Mouse (Mus musculus): ENCODE data around the gene Snx29. TPM values are rescaled to one million over a fixed set of nuclear protein-coding genes. Genes with fewer than 3 reads are reported as not detected.
"Not testable (repeated sequence)": the region's sequence is repeated elsewhere in the genome, so short reads cannot be mapped to it uniquely, and the experiment has no call there.

Gene Snx29
- total and polyA plus RNA-seq, 2 experiments from 2014 or later: 7.0 to 22.8 TPM

GRCm38 (mm10) chr16:11359173-11359572, 36.5 kb downstream of the Snx29 start:
- H3K27me3 ChIP-seq (ENCODE audit: insufficient read depth, low read length): no peaks in the 10 kb centered on the region
- H3K27ac ChIP-seq (ENCODE audit: low read depth, low read length): no peak overlapping the region
- TF ChIP-seq CTCF (IDR thresholded peaks at IDR 0.05): no peak

GRCm38 (mm10) chr16:11359919-11360318, 37.2 kb downstream of the Snx29 start:
- WGBS: 22% methylated on average over 10 of the region's 10 CpGs
- no peaks in the 10 kb centered on the region for H3K9me3 ChIP-seq (ENCODE audit: low read length)
- H3K4me1 ChIP-seq (ENCODE audit: insufficient read depth, low read length): no peaks in the 10 kb centered on the region
- no peak overlapping the region for H3K4me3 ChIP-seq (ENCODE audit: low read depth, low read length)
- H3K27ac ChIP-seq (ENCODE audit: low read depth, low read length): no peak overlapping the region
- H3K9ac ChIP-seq (replicated peaks; ENCODE audit: low read length, poor library complexity, severe bottlenecking): no peak overlapping the region
- TF ChIP-seq CTCF (IDR thresholded peaks at IDR 0.05): no peak
- ATAC-seq (ENCODE audit: low FRiP score) (no peak), DNase-seq (ENCODE audit: low spot score) (no peak)
- H3K4me2 ChIP-seq (ENCODE audit: low read depth, low read length, poor library complexity, severe bottlenecking): no peak overlapping the region
- H3K36me3 ChIP-seq (ENCODE audit: insufficient read depth, low read length): peaks cover 5% of the 10 kb centered on the region; the same call in 1 of the 2 replicates
- H3K27me3 ChIP-seq (ENCODE audit: insufficient read depth, low read length): no peaks in the 10 kb centered on the region

More at GRCm38 (mm10) chr16:11359173-11359572, 36.5 kb downstream of the Snx29 start:
- DNase-seq (ENCODE audit: low spot score): no peak
- Histone ChIP-seq H3K4me1 (ENCODE audit: insufficient read depth, low read length) (no peaks in the 10 kb centered on the region), H3K36me3 (ENCODE audit: insufficient read depth, low read length) (peaks cover 9% of the 10 kb centered on the region), H3K9me3 (ENCODE audit: low read length) (no peaks in the 10 kb centered on the region), H3K9ac (replicated peaks; ENCODE audit: low read length, poor library complexity, severe bottlenecking) (no peak overlapping the region), H3K4me3 (ENCODE audit: low read depth, low read length) (no peak overlapping the region), H3K4me2 (ENCODE audit: low read depth, low read length, poor library complexity, severe bottlenecking) (no peak overlapping the region)
- ATAC-seq (ENCODE audit: low FRiP score): no peak
- WGBS: 79% methylated on average over 5 of the region's 5 CpGs

- H3K36me3 ChIP-seq (ENCODE audit: insufficient read depth, low read length); H3K9me3 ChIP-seq (ENCODE audit: low read length); H3K4me3 ChIP-seq (ENCODE audit: low read depth, low read length); H3K27ac ChIP-seq (ENCODE audit: low read depth, low read length); H3K9ac ChIP-seq (replicated peaks; ENCODE audit: low read length, poor library complexity, severe bottlenecking); H3K27me3 ChIP-seq (ENCODE audit: insufficient read depth, low read length); DNase-seq (ENCODE audit: low spot score); ATAC-seq (ENCODE audit: low FRiP score); H3K4me2 ChIP-seq (ENCODE audit: low read depth, low read length, poor library complexity, severe bottlenecking); H3K4me1 ChIP-seq (ENCODE audit: insufficient read depth, low read length): not testable (repeated sequence)
- 85% methylated on average over 2 of the region's 2 CpGs for WGBS
These were observed 37.9 kb downstream of the Snx29 start for GRCm38 (mm10) chr16:11360576-11360975.

GRCm38 (mm10) chr16:11365626-11366025, 42.9 kb downstream of the Snx29 start:
- no peak overlapping the region for H3K27ac ChIP-seq (ENCODE audit: low read depth, low read length)
- H3K27me3 ChIP-seq (ENCODE audit: insufficient read depth, low read length): no peaks in the 10 kb centered on the region
- DNase-seq (ENCODE audit: low spot score): no peak
- TF ChIP-seq CTCF (IDR thresholded peaks at IDR 0.05): no peak
- H3K4me2 ChIP-seq (ENCODE audit: low read depth, low read length, poor library complexity, severe bottlenecking): no peak overlapping the region
- H3K9me3 ChIP-seq (ENCODE audit: low read length): no peaks in the 10 kb centered on the region
- H3K4me3 ChIP-seq (ENCODE audit: low read depth, low read length): no peak overlapping the region
- WGBS: 76% methylated on average over 5 of the region's 5 CpGs
- no peak overlapping the region for H3K9ac ChIP-seq (replicated peaks; ENCODE audit: low read length, poor library complexity, severe bottlenecking)
- H3K36me3 ChIP-seq (ENCODE audit: insufficient read depth, low read length): peaks cover 4% of the 10 kb centered on the region; the same call in 1 of the 2 replicates
- no peak for ATAC-seq (ENCODE audit: low FRiP score)
- 0 out of 2 replicates have a peak, but pooled peaks cover 3% of the 10 kb centered on the region for H3K4me1 ChIP-seq (ENCODE audit: insufficient read depth, low read length)

- Histone ChIP-seq H3K36me3 (ENCODE audit: insufficient read depth, low read length) (peaks cover 7% of the 10 kb centered on the region; the same call in 1 of the 2 replicates), H3K9ac (replicated peaks; ENCODE audit: low read length, poor library complexity, severe bottlenecking) (no peak overlapping the region), H3K9me3 (ENCODE audit: low read length) (no peaks in the 10 kb centered on the region), H3K4me1 (ENCODE audit: insufficient read depth, low read length) (0 out of 2 replicates have a peak, but pooled peaks cover 3% of the 10 kb centered on the region), H3K27ac (ENCODE audit: low read depth, low read length) (no peak overlapping the region), H3K4me2 (ENCODE audit: low read depth, low read length, poor library complexity, severe bottlenecking) (no peak overlapping the region), H3K27me3 (ENCODE audit: insufficient read depth, low read length) (no peaks in the 10 kb centered on the region), H3K4me3 (ENCODE audit: low read depth, low read length) (no peak overlapping the region)
- TF ChIP-seq CTCF (IDR thresholded peaks at IDR 0.05): no peak
- ATAC-seq (ENCODE audit: low FRiP score) (no peak), DNase-seq (ENCODE audit: low spot score) (no peak)
- WGBS: 75% methylated on average over 1 of the region's 1 CpGs
These were observed 44.1 kb downstream of the Snx29 start for GRCm38 (mm10) chr16:11366851-11367250.

- TF ChIP-seq CTCF (IDR thresholded peaks at IDR 0.05): no peak
- no peaks in the 10 kb centered on the region for H3K27me3 ChIP-seq (ENCODE audit: insufficient read depth, low read length)
- peaks cover 8% of the 10 kb centered on the region; the same call in 1 of the 2 replicates for H3K36me3 ChIP-seq (ENCODE audit: insufficient read depth, low read length)
- WGBS: 86% methylated on average over 3 of the region's 3 CpGs
- H3K4me2 ChIP-seq (ENCODE audit: low read depth, low read length, poor library complexity, severe bottlenecking): no peak overlapping the region
- H3K27ac ChIP-seq (ENCODE audit: low read depth, low read length): no peak overlapping the region
- no peak overlapping the region for H3K4me3 ChIP-seq (ENCODE audit: low read depth, low read length)
- DNase-seq (ENCODE audit: low spot score) (no peak), ATAC-seq (ENCODE audit: low FRiP score) (no peak)
- H3K4me1 ChIP-seq (ENCODE audit: insufficient read depth, low read length): 0 out of 2 replicates have a peak, but pooled peaks cover 3% of the 10 kb centered on the region
- H3K9ac ChIP-seq (replicated peaks; ENCODE audit: low read length, poor library complexity, severe bottlenecking): no peak overlapping the region
- H3K9me3 ChIP-seq (ENCODE audit: low read length): no peaks in the 10 kb centered on the region
These were observed 45.7 kb downstream of the Snx29 start for GRCm38 (mm10) chr16:11368412-11368811.
